Mouse (Mus musculus) lung, embryonic 14.5 days (tissue): ENCODE measurements around the gene Dpp4. TPM values are rescaled to one million over a fixed set of nuclear protein-coding genes. Genes with fewer than 3 reads are reported as not detected.

Experiments used
- ATAC-seq: fragments of 200-750 bp; cut with Nextera tagmentation; 2 replicates; pipeline ENCODE4 v1.8.0; 2017; ENCODE audit warnings: mild to moderate bottlenecking, moderate TSS enrichment, moderate library complexity; ENCODE audit not compliant: insufficient read depth
- DNase-seq: peaks from one replicate; pipeline ENCODE4 v3.0.0-alpha.2; 2015
- H3K27ac ChIP-seq: fragments of 300-500 bp; sonication (generic); 2 replicates; pipeline ENCODE4 v1.5.1; 2014; ENCODE audit warnings: low read depth, mild to moderate bottlenecking, moderate library complexity
- H3K27me3 ChIP-seq: fragments of 300-500 bp; sonication (generic); 2 replicates; pipeline ENCODE4 v1.6.1; 2014; ENCODE audit warnings: low read length, control low read depth; ENCODE audit not compliant: insufficient read depth
- H3K36me3 ChIP-seq: fragments of 300-500 bp; sonication (generic); 2 replicates; pipeline ENCODE4 v1.6.1; 2014; ENCODE audit warnings: control low read depth; ENCODE audit not compliant: insufficient read depth
- H3K4me1 ChIP-seq: fragments of 300-500 bp; sonication (generic); 2 replicates; pipeline ENCODE4 v1.6.1; 2014; ENCODE audit warnings: antibody characterized with exemption, control low read depth; ENCODE audit not compliant: insufficient read depth
- H3K4me2 ChIP-seq: fragments of 300-500 bp; sonication (generic); 2 replicates; pipeline ENCODE4 v1.6.1; 2014; ENCODE audit warnings: mild to moderate bottlenecking
- H3K4me3 ChIP-seq: fragments of 300-500 bp; sonication (generic); 2 replicates; pipeline ENCODE4 v1.5.1; 2014; ENCODE audit warnings: low read depth, low read length
- H3K9ac ChIP-seq: fragments of 300-500 bp; sonication (generic); 2 replicates; pipeline ENCODE4 v1.6.1; 2014
- H3K9me3 ChIP-seq: fragments of 300-500 bp; sonication (generic); 2 replicates; pipeline ENCODE4 v1.6.1; 2016; ENCODE audit warnings: low read depth, low read length, control low read depth
- CTCF ChIP-seq: IDR thresholded peaks from 2 replicates; pipeline ENCODE4 v1.5.1; 2016; ENCODE audit warnings: antibody characterized with exemption, low read depth
- WGBS: fragments of 180-500 bp; shearing (Covaris S2); extraction: QIAGEN DNeasy Blood & Tissue Kit; methylation state at CpG from one replicate; pipeline ENCODE4 v1.1.7; 2014; 5-methylcytosine and 5-hydroxymethylcytosine counted together
- polyA plus RNA-seq: library from polyadenylated mRNA; unstranded; fragments of >200 nt; fragmentation: Nextera tagmentation; extraction: Ambion mirVana; gene quantifications from 2 replicates; pipeline ENCODE4 v1.2.1, GENCODE M21; 2014

The Dpp4 gene
- polyA plus RNA-seq, 1 experiment from 2014 or later: 23.7 TPM

DNA sequence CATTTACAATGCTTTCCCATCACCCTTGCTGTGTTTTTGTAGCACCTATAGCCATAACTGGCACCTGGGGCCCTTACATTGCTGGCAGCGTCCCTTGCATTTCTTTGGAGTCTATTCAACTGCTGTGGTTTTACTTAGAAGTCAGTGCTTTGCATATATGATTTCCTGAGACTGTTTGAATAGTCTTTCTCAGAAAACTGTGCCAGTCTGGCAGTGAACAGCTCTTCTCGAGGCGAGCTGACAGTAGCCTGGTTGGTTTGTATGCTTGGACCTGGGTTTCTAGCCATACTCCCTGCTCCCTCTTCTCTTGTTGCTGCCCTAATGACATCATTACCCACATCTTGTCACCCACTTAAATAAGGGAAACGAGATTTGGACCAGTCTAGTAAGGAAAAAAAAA is 80.1 kb downstream of the Dpp4 start:
- no peak for TF ChIP-seq CTCF
- WGBS: 61% methylated on average over 4 of the region's 4 CpGs
- H3K36me3 ChIP-seq: no peaks in the 10 kb centered on the region
- H3K4me2 ChIP-seq: no peak overlapping the region
- H3K27me3 ChIP-seq: no peaks in the 10 kb centered on the region
- H3K4me3 ChIP-seq: no peak overlapping the region
- H3K9ac ChIP-seq: no peak overlapping the region
- ATAC-seq (no peak), DNase-seq (no peak)
- H3K27ac ChIP-seq: no peak overlapping the region
- no peaks in the 10 kb centered on the region for H3K9me3 ChIP-seq
- no peaks in the 10 kb centered on the region for H3K4me1 ChIP-seq

DNA sequence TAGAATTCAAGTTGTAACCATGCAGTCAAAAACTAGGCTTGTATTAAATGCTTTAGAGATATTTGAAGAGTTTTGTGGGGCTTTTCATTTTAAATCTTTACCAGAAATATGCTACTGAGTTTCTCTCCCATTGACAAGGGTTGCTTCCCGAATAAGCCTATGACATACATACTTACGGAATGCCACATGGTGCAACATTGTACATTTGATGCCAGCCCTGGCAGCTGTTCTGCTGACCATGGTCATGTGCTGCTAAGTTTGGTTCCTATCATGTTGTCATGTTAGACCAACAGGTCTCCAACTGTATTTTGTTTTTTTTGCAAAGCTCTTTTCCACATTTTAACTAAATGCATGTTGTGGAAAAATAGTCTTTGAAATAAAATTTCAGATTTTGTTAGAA is 86.6 kb downstream of the Dpp4 start:
- Histone ChIP-seq H3K4me2 (no peak overlapping the region), H3K27ac (no peak overlapping the region), H3K4me3 (no peak overlapping the region), H3K4me1 (no peaks in the 10 kb centered on the region), H3K9ac (no peak overlapping the region), H3K27me3 (no peaks in the 10 kb centered on the region), H3K9me3 (no peaks in the 10 kb centered on the region), H3K36me3 (no peaks in the 10 kb centered on the region)
- DNase-seq: no peak
- no peak for TF ChIP-seq CTCF
- 83% methylated on average over 2 of the region's 2 CpGs for WGBS
- ATAC-seq: no peak

DNA sequence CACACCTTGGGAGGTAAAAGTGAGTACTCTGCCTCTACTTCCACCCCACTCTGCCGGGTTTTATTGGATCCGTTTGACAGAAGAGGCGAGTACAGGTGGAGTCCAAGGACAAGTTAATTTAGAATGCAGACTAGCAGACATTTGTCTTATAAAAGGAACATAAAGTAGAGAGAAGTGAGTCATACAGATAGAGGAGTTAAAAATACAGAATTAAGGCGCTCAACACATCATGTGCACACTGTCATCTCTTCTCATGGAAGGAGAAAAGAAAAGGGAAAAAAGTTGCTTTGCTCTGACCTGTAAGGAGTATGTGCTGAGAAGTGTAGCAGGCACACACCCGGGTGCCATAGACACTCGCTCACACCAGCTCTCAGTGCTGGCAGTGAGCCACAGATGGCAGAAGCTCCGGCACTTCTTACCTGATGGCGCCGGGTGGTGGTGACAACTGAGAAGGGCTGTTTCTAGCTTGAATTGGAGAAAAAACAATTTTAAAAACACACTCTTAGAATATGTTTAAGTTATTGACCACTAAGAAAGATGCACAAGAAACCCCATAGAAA is 88.9 kb downstream of the Dpp4 start:
- no peak for DNase-seq
- ATAC-seq: no peak
- Histone ChIP-seq H3K9me3 (no peaks in the 10 kb centered on the region), H3K4me3 (no peak overlapping the region), H3K9ac (no peak overlapping the region), H3K4me1 (no peaks in the 10 kb centered on the region), H3K27ac (no peak overlapping the region), H3K27me3 (no peaks in the 10 kb centered on the region), H3K36me3 (no peaks in the 10 kb centered on the region), H3K4me2 (no peak overlapping the region)
- WGBS: 81% methylated on average over 9 of the region's 9 CpGs
- TF ChIP-seq CTCF: no peak

DNA sequence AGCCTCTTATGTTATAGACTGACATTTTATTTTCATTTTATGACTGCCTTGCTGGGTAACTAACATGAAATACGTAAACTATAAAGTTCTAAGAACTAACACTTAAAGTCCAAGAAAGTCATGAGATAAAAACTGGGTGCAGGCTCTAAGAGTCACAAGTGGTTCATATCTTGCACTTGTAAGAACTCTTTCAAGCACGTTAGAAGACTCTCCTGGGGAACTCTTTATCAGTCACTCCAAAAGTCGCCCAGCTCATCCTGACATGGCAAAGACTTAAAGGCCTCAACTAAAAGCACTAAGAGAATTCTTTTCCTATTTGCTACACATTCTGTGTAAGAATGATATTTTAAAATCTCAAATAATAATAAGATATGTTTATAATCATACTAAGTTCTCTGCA is 92.5 kb downstream of the Dpp4 start:
- no peak for TF ChIP-seq CTCF
- Histone ChIP-seq H3K4me3 (no peak overlapping the region), H3K4me1 (no peaks in the 10 kb centered on the region), H3K27ac (no peak overlapping the region), H3K27me3 (no peaks in the 10 kb centered on the region), H3K9ac (no peak overlapping the region), H3K9me3 (no peaks in the 10 kb centered on the region), H3K36me3 (no peaks in the 10 kb centered on the region), H3K4me2 (no peak overlapping the region)
- DNase-seq (no peak), ATAC-seq (no peak)
- WGBS: 61% methylated on average over 3 of the region's 3 CpGs

DNA sequence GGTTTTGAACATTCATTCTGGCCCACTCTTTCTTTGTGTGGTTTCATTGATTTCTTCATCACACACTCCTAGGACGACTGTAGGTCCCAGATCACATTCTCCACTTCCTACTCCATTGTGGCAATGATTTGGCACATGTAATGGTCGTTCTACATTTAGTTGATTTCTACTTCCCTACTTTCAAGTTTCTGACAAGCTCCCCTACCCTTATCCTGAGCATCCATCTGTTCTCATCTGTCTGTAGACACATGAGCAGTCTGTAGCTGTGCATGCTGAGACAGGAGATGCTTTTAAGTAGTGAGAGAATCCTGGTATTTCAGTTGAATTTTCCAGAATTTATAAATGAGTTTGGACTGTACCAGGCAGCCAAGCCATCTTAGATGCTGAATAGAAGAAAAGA is 95.1 kb downstream of the Dpp4 start:
- ATAC-seq: no peak
- no peak for TF ChIP-seq CTCF
- H3K4me3 ChIP-seq: no peak overlapping the region
- no peaks in the 10 kb centered on the region for H3K27me3 ChIP-seq
- no peaks in the 10 kb centered on the region for H3K36me3 ChIP-seq
- DNase-seq: no peak
- H3K4me2 ChIP-seq: no peak overlapping the region
- no peaks in the 10 kb centered on the region for H3K9me3 ChIP-seq
- 70% methylated on average over 2 of the region's 2 CpGs for WGBS
- H3K4me1 ChIP-seq: no peaks in the 10 kb centered on the region
- no peak overlapping the region for H3K27ac ChIP-seq
- H3K9ac ChIP-seq: no peak overlapping the region

DNA sequence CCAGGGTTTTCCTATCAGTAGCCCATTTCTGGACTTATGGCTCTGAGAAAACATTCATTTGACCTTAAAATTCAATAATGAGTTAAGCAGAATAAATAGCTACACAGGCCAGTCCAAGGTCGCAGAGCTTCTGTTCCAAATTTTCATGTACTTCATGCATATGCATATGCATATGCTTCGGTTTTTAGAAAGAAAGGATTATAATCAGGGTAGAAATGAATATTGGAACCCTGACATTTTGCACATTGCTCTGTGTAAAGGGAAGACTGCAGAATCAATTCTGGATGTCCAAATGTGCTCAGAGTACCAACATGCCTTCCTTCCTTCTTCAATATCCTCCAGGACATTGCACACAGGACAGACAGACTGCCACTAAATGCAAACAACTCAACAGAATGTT is 104.6 kb downstream of the Dpp4 start:
- H3K27me3 ChIP-seq: no peaks in the 10 kb centered on the region
- ATAC-seq (no peak), DNase-seq (no peak)
- no peak overlapping the region for H3K9ac ChIP-seq
- no peak overlapping the region for H3K4me2 ChIP-seq
- H3K9me3 ChIP-seq: no peaks in the 10 kb centered on the region
- no peak overlapping the region for H3K4me3 ChIP-seq
- H3K36me3 ChIP-seq: no peaks in the 10 kb centered on the region
- no peaks in the 10 kb centered on the region for H3K4me1 ChIP-seq
- no peak for TF ChIP-seq CTCF
- WGBS: 87% methylated on average over 2 of the region's 2 CpGs
- no peak overlapping the region for H3K27ac ChIP-seq

DNA sequence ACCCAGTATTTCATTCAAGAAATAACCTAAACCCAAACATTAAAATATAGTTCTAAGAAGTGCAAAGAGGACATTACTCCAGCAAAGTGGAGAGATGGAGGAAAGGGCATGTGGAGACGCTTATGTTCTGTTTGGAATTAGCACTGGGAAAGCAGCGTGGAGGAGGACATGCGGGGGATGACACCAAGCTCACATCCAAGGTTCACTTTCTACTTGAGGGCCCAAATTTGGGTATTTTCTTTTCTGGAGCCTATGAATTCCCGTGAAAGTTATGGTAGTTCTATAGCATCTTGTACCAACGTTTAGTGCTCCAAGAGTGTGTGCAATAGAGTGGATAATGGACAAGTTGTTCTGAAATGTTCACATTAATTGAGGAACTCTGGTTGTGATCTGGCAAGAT is 105.1 kb downstream of the Dpp4 start:
- no peak for ATAC-seq
- Histone ChIP-seq H3K27ac (no peak overlapping the region), H3K27me3 (no peaks in the 10 kb centered on the region), H3K36me3 (no peaks in the 10 kb centered on the region), H3K9me3 (no peaks in the 10 kb centered on the region), H3K4me1 (no peaks in the 10 kb centered on the region), H3K9ac (no peak overlapping the region), H3K4me2 (no peak overlapping the region), H3K4me3 (no peak overlapping the region)
- DNase-seq: no peak
- no peak for TF ChIP-seq CTCF
- 88% methylated on average over 5 of the region's 5 CpGs for WGBS

DNA sequence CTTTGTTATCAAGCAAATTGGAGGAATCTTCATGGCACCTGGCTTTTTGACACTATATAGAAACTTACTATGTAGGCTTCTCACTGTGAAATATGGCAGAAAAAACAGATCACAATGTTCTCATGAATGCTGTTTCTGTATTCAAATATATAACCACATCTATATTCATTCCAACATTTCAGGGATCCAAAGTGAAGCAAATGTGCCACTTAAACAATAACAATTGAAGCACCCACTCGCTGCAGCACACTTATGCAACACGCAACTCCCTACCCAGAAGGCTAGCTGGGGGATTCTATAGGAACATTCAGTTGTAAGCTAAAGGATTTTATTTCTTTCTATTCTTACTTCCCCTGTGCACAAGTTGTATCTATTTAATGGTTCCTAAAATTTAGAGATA is 110.3 kb downstream of the Dpp4 start:
- DNase-seq (no peak), ATAC-seq (no peak)
- Histone ChIP-seq H3K9ac (no peak overlapping the region), H3K27me3 (no peaks in the 10 kb centered on the region), H3K4me1 (no peaks in the 10 kb centered on the region), H3K36me3 (no peaks in the 10 kb centered on the region), H3K4me2 (no peak overlapping the region), H3K27ac (no peak overlapping the region), H3K4me3 (no peak overlapping the region), H3K9me3 (no peaks in the 10 kb centered on the region)
- no peak for TF ChIP-seq CTCF
- 87% methylated on average over 2 of the region's 2 CpGs for WGBS
